Mouse (Mus musculus) midbrain, embryonic 11.5 days (tissue): ENCODE results near the gene Pcbp2. TPM values are rescaled to one million over a fixed set of nuclear protein-coding genes. Genes with fewer than 3 reads are reported as not detected.
A peak's percentile ranks its signal among the peaks of the same experiment; 100 is the strongest.

Source experiments
- ATAC-seq: fragments of 200-750 bp; cut with Nextera tagmentation; 2 replicates; pipeline ENCODE4 v1.8.0; 2017; ENCODE audit warnings: moderate TSS enrichment, moderate library complexity; ENCODE audit not compliant: low FRiP score
- DNase-seq: peaks from one replicate; pipeline ENCODE4 v3.0.0; 2015; ENCODE audit warnings: low spot score; ENCODE audit errors: missing footprints
- H3K27ac ChIP-seq: fragments of 300-500 bp; sonication (generic); 2 replicates; pipeline ENCODE4 v1.5.1; 2014; ENCODE audit warnings: low read depth, low read length
- H3K27me3 ChIP-seq: fragments of 300-500 bp; sonication (generic); 2 replicates; pipeline ENCODE4 v1.6.1; 2014; ENCODE audit warnings: mild to moderate bottlenecking, low read length, moderate library complexity, mixed read lengths; ENCODE audit not compliant: control insufficient read depth, insufficient read depth
- H3K36me3 ChIP-seq: fragments of 300-500 bp; sonication (generic); 2 replicates; pipeline ENCODE4 v1.6.1; 2014; ENCODE audit warnings: mild to moderate bottlenecking, low read length, moderate library complexity, mixed read lengths; ENCODE audit not compliant: control insufficient read depth, insufficient read depth
- H3K4me1 ChIP-seq: fragments of 300-500 bp; sonication (generic); 2 replicates; pipeline ENCODE4 v1.6.1; 2014; ENCODE audit warnings: low read length; ENCODE audit not compliant: control insufficient read depth, insufficient read depth
- H3K4me2 ChIP-seq: fragments of 300-500 bp; sonication (generic); 2 replicates; pipeline ENCODE4 v1.6.1; 2014; ENCODE audit warnings: mild to moderate bottlenecking, moderate library complexity
- H3K4me3 ChIP-seq: fragments of 300-500 bp; sonication (generic); 2 replicates; pipeline ENCODE4 v1.5.1; 2014; ENCODE audit warnings: low read depth, low read length
- H3K9ac ChIP-seq: fragments of 300-500 bp; sonication (generic); 2 replicates; pipeline ENCODE4 v1.6.1; 2014; ENCODE audit warnings: low read length
- H3K9me3 ChIP-seq: fragments of 300-500 bp; sonication (generic); 2 replicates; pipeline ENCODE4 v1.6.1; 2016; ENCODE audit warnings: low read length; ENCODE audit not compliant: control insufficient read depth
- WGBS: fragments of 180-500 bp; shearing (Covaris S2); extraction: QIAGEN DNeasy Blood & Tissue Kit; methylation state at CpG from one replicate; pipeline ENCODE4 v1.1.7; 2014; 5-methylcytosine and 5-hydroxymethylcytosine counted together
- polyA plus RNA-seq: library from polyadenylated mRNA; unstranded; fragments of >200 nt; fragmentation: Nextera tagmentation; extraction: Ambion mirVana; gene quantifications from 2 replicates; pipeline ENCODE4 v1.2.1, GENCODE M21; 2014

The Pcbp2 gene
- polyA plus RNA-seq, 1 experiment from 2014 or later = 255 TPM

GRCm38 (mm10) chr15:102501084-102501814, 30.9 kb downstream of the Pcbp2 start:
- H3K36me3 ChIP-seq = peaks cover 40% of the 10 kb centered on the region
- H3K4me2 ChIP-seq = no peak overlapping the region
- WGBS = 91% methylated on average over 19 of the region's 19 CpGs
- H3K9ac ChIP-seq = no peak overlapping the region
- no peaks in the 10 kb centered on the region for H3K27me3 ChIP-seq
- H3K9me3 ChIP-seq = no peaks in the 10 kb centered on the region
- H3K4me3 ChIP-seq = no peak overlapping the region
- 0 out of 2 replicates have a peak, but pooled peaks have one; percentile 33 for ATAC-seq
- H3K27ac ChIP-seq = no peak overlapping the region
- no peaks in the 10 kb centered on the region for H3K4me1 ChIP-seq
- DNase-seq = peak; percentile 81

GRCm38 (mm10) chr15:102502254-102502840, 32.0 kb downstream of the Pcbp2 start:
- ATAC-seq = no peak
- H3K27me3 ChIP-seq = no peaks in the 10 kb centered on the region
- no peaks in the 10 kb centered on the region for H3K4me1 ChIP-seq
- H3K4me3 ChIP-seq = no peak overlapping the region
- H3K9ac ChIP-seq = no peak overlapping the region
- no peak overlapping the region for H3K27ac ChIP-seq
- peak; percentile 83 for DNase-seq
- WGBS = 82% methylated on average over 9 of the region's 9 CpGs
- no peak overlapping the region for H3K4me2 ChIP-seq
- H3K9me3 ChIP-seq = no peaks in the 10 kb centered on the region
- H3K36me3 ChIP-seq = peaks cover 40% of the 10 kb centered on the region

- 92% methylated on average over 1 of the region's 1 CpGs for WGBS
- H3K27ac ChIP-seq = no peak within 1 kb of the TSS; the same call in 1 of the 2 replicates
- H3K27me3 ChIP-seq = no peaks in the 10 kb centered on the region
- ATAC-seq (no peak), DNase-seq (peak; percentile 86)
- no peaks in the 10 kb centered on the region for H3K4me1 ChIP-seq
- H3K36me3 ChIP-seq = peaks cover 36% of the 10 kb centered on the region
- no peak within 1 kb of the TSS for H3K4me2 ChIP-seq
- H3K4me3 ChIP-seq = no peak within 1 kb of the TSS
- no peaks in the 10 kb centered on the region for H3K9me3 ChIP-seq
- H3K9ac ChIP-seq = no peak within 1 kb of the TSS
These were observed 33.1 kb downstream of the Pcbp2 start, which contains the start of gene Gm10337 for GRCm38 (mm10) chr15:102503447-102503846. Gene Gm10337, plus strand, starts transcription at chr15:102503722.

GRCm38 (mm10) chr15:102503924-102504782, 33.8 kb downstream of the Pcbp2 start:
- peaks cover 36% of the 10 kb centered on the region for H3K36me3 ChIP-seq

GRCm38 (mm10) chr15:102505073-102505769, 34.9 kb downstream of the Pcbp2 start:
- peak; percentile 84 for DNase-seq
- Histone ChIP-seq H3K9me3 (no peaks in the 10 kb centered on the region), H3K27ac (no peak overlapping the region), H3K4me1 (peaks cover 9% of the 10 kb centered on the region), H3K9ac (no peak overlapping the region), H3K4me3 (no peak overlapping the region), H3K27me3 (no peaks in the 10 kb centered on the region), H3K4me2 (no peak overlapping the region), H3K36me3 (peaks cover 27% of the 10 kb centered on the region)
- ATAC-seq = no peak
- WGBS = 80% methylated on average over 12 of the region's 12 CpGs

More at GRCm38 (mm10) chr15:102503924-102504782, 33.8 kb downstream of the Pcbp2 start:
- no peak overlapping the region for H3K4me2 ChIP-seq
- ATAC-seq = no peak
- no peak overlapping the region for H3K9ac ChIP-seq
- H3K4me3 ChIP-seq = no peak overlapping the region
- H3K4me1 ChIP-seq = peaks cover under 1% of the 10 kb centered on the region; the same call in 1 of the 2 replicates
- DNase-seq = peak; percentile 75
- no peak overlapping the region; the same call in 1 of the 2 replicates for H3K27ac ChIP-seq
- H3K9me3 ChIP-seq = no peaks in the 10 kb centered on the region
- WGBS = 88% methylated on average over 9 of the region's 9 CpGs
- H3K27me3 ChIP-seq = no peaks in the 10 kb centered on the region

GRCm38 (mm10) chr15:102505770-102506463, 35.6 kb downstream of the Pcbp2 start:
- WGBS = 89% methylated on average over 9 of the region's 9 CpGs
- no peak overlapping the region for H3K27ac ChIP-seq
- H3K36me3 ChIP-seq = peaks cover 20% of the 10 kb centered on the region
- no peak overlapping the region for H3K9ac ChIP-seq
- H3K4me2 ChIP-seq = no peak overlapping the region
- H3K4me1 ChIP-seq = peaks cover 13% of the 10 kb centered on the region
- H3K4me3 ChIP-seq = no peak overlapping the region
- ATAC-seq (no peak), DNase-seq (peak; percentile 79)
- no peaks in the 10 kb centered on the region for H3K27me3 ChIP-seq
- no peaks in the 10 kb centered on the region for H3K9me3 ChIP-seq

GRCm38 (mm10) chr15:102506464-102506830, 36.1 kb downstream of the Pcbp2 start:
- Histone ChIP-seq H3K27me3 (no peaks in the 10 kb centered on the region), H3K4me2 (no peak overlapping the region), H3K36me3 (peaks cover 14% of the 10 kb centered on the region; the same call in 1 of the 2 replicates), H3K9me3 (no peaks in the 10 kb centered on the region), H3K27ac (no peak overlapping the region), H3K4me1 (peaks cover 18% of the 10 kb centered on the region), H3K4me3 (no peak overlapping the region), H3K9ac (no peak overlapping the region)
- DNase-seq (no peak), ATAC-seq (no peak)
- 70% methylated on average over 2 of the region's 2 CpGs for WGBS

GRCm38 (mm10) chr15:102506864-102507263, 36.5 kb downstream of the Pcbp2 start:
- WGBS = 90% methylated on average over 1 of the region's 1 CpGs
- no peak overlapping the region for H3K4me2 ChIP-seq
- H3K27me3 ChIP-seq = no peaks in the 10 kb centered on the region
- no peak overlapping the region for H3K4me3 ChIP-seq
- no peak for DNase-seq
- H3K9me3 ChIP-seq = no peaks in the 10 kb centered on the region
- H3K9ac ChIP-seq = no peak overlapping the region
- H3K4me1 ChIP-seq = peaks cover 22% of the 10 kb centered on the region
- H3K36me3 ChIP-seq = peaks cover 14% of the 10 kb centered on the region; the same call in 1 of the 2 replicates
- no peak for ATAC-seq
- H3K27ac ChIP-seq = no peak overlapping the region
